Mouse (Mus musculus): Measurements from ENCODE around the gene Pde9a. TPM values are rescaled to one million over a fixed set of nuclear protein-coding genes. Genes with fewer than 3 reads are reported as not detected.

Pde9a gene
- polyA plus RNA-seq, 1 experiment = not detected

DNA sequence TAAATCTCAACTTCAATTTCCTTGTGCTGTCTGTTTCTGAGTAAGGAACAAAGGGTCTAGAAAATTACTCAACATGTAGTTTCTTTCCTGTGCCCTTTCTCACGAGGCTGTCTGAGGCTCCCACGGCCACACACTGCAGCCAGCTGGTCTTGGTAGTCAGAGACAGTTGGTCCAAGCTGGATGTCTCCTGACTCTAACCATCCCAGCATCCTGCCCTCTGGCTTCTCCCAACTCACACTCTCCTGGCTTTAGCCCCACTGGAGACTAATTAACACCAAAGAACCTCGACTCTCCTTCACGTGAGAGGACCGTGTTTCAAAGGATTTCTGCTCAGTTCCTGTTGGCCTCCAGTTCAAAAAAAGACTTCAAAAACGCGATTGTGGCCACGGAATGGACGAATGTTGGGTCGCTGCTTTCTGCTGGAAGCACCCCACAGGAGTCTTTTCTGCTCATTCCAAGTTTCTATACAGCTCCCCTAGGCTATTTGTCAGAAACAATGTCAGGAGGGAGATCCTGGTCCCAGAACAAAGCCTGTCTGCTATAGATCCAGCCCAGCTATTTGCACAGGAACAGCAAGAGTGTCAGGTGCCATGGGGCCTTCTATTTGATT, 23.8 kb downstream of the Pde9a start:
- no peak for TF ChIP-seq CTCF (IDR thresholded peaks at IDR 0.05; ENCODE audit: low read depth, low read length)
- no peak for TF ChIP-seq POLR2A (IDR thresholded peaks at IDR 0.05; ENCODE audit: borderline replicate concordance, low read depth, low read length)
- Histone ChIP-seq H3K27ac (ENCODE audit: insufficient read depth, low read depth, low read length) (no peak overlapping the region), H3K4me1 (ENCODE audit: control insufficient read depth, insufficient read depth, low read length) (no peaks in the 10 kb centered on the region), H3K4me3 (ENCODE audit: insufficient read depth, low read length) (no peak overlapping the region)

DNA sequence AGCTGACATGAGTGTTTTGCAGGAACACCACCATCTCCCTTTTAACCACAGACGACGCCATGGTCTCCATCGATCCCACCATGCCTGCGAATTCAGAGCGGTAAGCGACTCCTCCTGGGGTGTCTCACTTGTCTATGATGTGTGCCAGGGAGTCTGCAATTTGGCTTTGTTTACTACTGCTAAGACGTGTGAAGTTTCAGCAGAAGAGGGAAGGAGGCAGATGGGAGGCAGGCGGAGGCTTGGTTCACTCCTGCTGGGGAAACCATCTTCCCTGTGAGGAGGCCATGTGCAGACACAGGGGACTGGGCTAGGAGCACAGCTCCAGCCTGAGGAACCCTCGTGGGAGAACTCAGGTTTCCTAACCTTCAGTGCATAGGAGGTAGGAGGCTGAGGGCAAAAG, 29.2 kb downstream of the Pde9a start:
- no peak overlapping the region for H3K27ac ChIP-seq (ENCODE audit: insufficient read depth, low read depth, low read length)
- TF ChIP-seq CTCF (IDR thresholded peaks at IDR 0.05; ENCODE audit: low read depth, low read length) = no peak
- H3K4me1 ChIP-seq (ENCODE audit: control insufficient read depth, insufficient read depth, low read length) = no peaks in the 10 kb centered on the region
- no peak overlapping the region for H3K4me3 ChIP-seq (ENCODE audit: insufficient read depth, low read length)

DNA sequence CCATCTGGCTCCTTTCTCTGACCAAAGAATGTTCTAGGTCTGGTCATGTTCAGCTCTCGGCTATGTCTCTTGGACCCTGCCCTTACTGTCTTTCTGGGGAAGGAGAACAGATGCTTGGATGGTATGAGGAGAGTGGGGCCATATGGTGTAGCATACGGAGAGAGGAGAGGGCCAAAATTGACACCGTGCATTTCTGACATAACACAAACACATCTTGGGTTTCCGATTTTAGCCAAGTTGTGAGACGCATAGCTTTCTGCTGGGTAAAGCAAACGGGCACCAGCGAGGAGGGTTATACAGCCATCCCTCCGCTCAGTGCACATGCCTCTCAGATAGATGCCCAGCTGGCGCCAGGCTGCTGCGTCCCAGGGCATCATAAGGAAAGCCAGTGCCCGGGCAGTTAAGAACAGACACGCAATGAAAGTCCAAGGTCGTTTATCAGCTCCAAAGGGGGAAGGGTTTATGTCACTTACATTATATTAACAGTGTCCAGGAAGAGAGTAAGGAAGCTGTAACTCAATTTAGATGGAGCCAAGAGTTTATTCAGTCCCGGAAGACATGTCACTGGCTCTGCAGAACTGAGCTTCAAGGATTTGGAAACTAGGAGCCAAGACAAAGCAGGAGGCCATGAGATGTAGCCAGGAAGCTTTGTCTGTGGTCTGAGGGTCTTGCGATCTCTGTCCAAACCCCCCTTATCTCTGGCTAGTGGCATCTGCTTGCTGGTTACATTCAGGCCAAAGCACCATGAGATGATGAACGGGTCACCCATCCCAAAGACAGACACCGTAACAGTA, 33.0 kb downstream of the Pde9a start:
- TF ChIP-seq CTCF (IDR thresholded peaks at IDR 0.05; ENCODE audit: low read depth, low read length) = no peak
- no peak for TF ChIP-seq POLR2A (IDR thresholded peaks at IDR 0.05; ENCODE audit: borderline replicate concordance, low read depth, low read length)
- Histone ChIP-seq H3K4me1 (ENCODE audit: control insufficient read depth, insufficient read depth, low read length) (no peaks in the 10 kb centered on the region), H3K4me3 (ENCODE audit: insufficient read depth, low read length) (no peak overlapping the region), H3K27ac (ENCODE audit: insufficient read depth, low read depth, low read length) (no peak overlapping the region)

DNA sequence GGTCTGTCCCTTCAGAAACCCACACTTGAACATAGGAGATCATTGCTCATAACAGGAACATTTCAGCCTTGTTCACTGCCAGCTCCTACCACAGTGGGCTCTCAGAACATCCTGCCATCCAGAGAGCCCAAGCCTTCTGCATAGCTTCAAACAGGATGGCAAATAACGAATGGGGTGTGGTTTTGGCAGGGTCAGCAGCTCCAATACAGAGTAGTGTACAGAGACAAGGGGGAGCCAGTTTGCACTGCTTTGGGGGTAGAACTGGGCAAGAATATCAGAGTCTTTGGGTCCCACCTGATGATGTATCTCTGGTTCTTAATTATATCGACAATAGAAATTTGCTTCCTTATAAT, 33.6 kb downstream of the Pde9a start:
- H3K4me3 ChIP-seq (ENCODE audit: insufficient read depth, low read length) = no peak overlapping the region

DNA sequence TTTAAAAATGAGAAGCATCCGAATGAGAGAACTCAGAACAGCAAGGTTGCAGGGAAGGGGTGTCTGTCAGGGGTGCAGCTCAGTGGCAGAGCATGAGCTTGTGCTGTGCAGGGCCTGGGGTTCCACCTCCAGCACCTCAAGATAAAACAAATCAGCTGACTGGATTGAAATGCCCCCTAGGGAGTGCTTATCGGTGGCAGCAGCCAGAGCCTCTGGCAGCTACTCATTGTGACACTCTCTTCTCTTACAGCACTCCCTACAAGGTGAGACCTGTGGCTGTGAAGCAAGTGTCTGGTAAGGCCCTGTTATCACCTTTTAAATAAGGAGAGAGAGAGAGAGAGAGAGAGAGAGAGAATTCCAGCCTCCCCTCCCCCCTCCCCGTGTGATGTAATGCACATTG, 34.0 kb downstream of the Pde9a start:
- Histone ChIP-seq H3K27ac (ENCODE audit: insufficient read depth, low read depth, low read length) (no peak overlapping the region), H3K4me3 (ENCODE audit: insufficient read depth, low read length) (no peak overlapping the region), H3K4me1 (ENCODE audit: control insufficient read depth, insufficient read depth, low read length) (no peaks in the 10 kb centered on the region)
- TF ChIP-seq CTCF (IDR thresholded peaks at IDR 0.05; ENCODE audit: low read depth, low read length) (no peak), POLR2A (IDR thresholded peaks at IDR 0.05; ENCODE audit: borderline replicate concordance, low read depth, low read length) (no peak)

More for the DNA sequence above, 33.6 kb downstream of the Pde9a start:
- Histone ChIP-seq H3K4me1 (ENCODE audit: control insufficient read depth, insufficient read depth, low read length) (no peaks in the 10 kb centered on the region), H3K27ac (ENCODE audit: insufficient read depth, low read depth, low read length) (no peak overlapping the region)
- no peak for TF ChIP-seq CTCF (IDR thresholded peaks at IDR 0.05; ENCODE audit: low read depth, low read length)
- no peak for TF ChIP-seq POLR2A (IDR thresholded peaks at IDR 0.05; ENCODE audit: borderline replicate concordance, low read depth, low read length)

DNA sequence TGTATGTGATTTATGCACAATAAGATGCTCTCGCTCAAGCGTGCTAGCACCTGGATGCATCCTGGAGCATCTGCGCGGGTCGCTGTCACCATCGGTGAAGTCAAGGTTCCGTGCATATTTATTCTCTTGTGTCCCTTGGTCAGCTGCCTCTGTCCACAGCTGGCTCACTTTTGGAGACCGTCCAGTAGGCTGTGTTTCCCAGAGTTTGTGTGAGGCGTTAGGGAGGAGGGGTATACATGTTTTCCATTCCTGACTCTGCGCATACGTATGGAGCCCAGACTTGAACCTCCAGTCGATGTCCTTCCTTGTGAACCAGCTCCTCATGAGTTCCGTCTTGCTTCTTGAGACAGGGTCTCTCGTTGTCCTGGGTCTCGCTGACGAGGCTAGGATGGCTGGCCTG, 34.6 kb downstream of the Pde9a start:
- no peak overlapping the region for H3K4me3 ChIP-seq (ENCODE audit: insufficient read depth, low read length)
- no peak for TF ChIP-seq CTCF (IDR thresholded peaks at IDR 0.05; ENCODE audit: low read depth, low read length)
- no peak for TF ChIP-seq POLR2A (IDR thresholded peaks at IDR 0.05; ENCODE audit: borderline replicate concordance, low read depth, low read length)
- no peaks in the 10 kb centered on the region for H3K4me1 ChIP-seq (ENCODE audit: control insufficient read depth, insufficient read depth, low read length)
- no peak overlapping the region for H3K27ac ChIP-seq (ENCODE audit: insufficient read depth, low read depth, low read length)

DNA sequence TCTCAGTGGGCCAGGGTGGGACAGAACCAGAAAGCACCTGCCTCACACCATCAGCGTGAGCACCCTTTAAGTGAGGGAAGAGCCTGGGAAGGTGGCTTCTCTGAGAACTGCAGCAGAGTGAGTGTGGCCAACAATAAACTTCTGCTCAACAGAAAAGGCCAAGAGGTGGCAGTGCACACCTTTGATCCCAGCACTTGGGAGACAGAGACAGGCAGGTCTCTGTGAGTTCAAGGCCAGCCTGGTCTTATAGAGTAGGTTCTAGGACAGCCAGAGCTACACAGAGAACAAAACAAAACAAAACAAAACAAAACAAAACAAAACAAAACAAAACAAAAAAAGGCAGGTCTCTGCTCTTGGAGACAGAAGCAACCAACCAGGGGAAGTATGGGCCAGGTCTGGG, 36.4 kb downstream of the Pde9a start:
- Histone ChIP-seq H3K4me3 (ENCODE audit: insufficient read depth, low read length) (no peak overlapping the region), H3K4me1 (ENCODE audit: control insufficient read depth, insufficient read depth, low read length) (no peaks in the 10 kb centered on the region), H3K27ac (ENCODE audit: insufficient read depth, low read depth, low read length) (no peak overlapping the region)
- TF ChIP-seq POLR2A (IDR thresholded peaks at IDR 0.05; ENCODE audit: borderline replicate concordance, low read depth, low read length) = no peak
- no peak for TF ChIP-seq CTCF (IDR thresholded peaks at IDR 0.05; ENCODE audit: low read depth, low read length)

DNA sequence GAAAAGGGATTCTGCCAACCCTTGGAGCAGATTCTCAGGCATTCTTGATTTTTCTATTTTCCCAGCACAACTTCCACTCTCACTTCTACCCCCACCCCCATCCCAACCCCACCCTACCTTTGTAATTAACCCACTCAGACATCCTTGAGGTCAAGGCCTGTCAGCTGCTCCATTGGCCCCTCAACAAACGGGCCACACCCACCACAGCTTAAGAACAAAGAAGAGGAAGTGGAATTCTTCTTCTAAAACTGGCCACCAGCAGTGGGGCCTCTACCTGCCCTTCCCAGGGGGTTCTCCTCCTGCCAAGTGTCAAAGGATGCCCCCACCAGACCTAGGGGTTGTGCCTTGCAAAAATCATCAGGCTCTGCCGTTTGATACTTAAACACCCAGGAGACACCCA, 37.0 kb downstream of the Pde9a start:
- no peak for TF ChIP-seq CTCF (IDR thresholded peaks at IDR 0.05; ENCODE audit: low read depth, low read length)
- no peak for TF ChIP-seq POLR2A (IDR thresholded peaks at IDR 0.05; ENCODE audit: borderline replicate concordance, low read depth, low read length)
- Histone ChIP-seq H3K4me1 (ENCODE audit: control insufficient read depth, insufficient read depth, low read length) (no peaks in the 10 kb centered on the region), H3K27ac (ENCODE audit: insufficient read depth, low read depth, low read length) (no peak overlapping the region), H3K4me3 (ENCODE audit: insufficient read depth, low read length) (no peak overlapping the region)

DNA sequence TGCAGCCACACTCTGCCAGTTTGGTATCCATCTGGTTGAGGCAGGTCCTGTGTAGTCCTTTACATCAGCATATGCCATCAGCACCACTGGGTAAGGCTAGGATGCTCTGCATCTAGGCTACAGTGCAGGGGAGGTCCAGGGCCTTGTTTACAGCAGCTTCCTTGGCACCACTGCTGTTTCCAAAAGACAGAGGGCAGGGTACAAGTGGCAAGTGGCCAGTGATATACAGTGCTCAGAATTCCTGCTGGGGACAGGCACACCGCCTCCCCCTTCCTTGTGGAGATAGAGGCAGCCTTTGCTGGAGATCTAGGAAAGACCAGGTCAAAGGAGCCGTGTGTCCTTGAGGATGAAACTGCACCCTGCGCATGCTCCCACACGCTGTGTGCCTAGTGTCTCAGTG, 38.3 kb downstream of the Pde9a start:
- no peaks in the 10 kb centered on the region for H3K4me1 ChIP-seq (ENCODE audit: control insufficient read depth, insufficient read depth, low read length)
- H3K27ac ChIP-seq (ENCODE audit: insufficient read depth, low read depth, low read length) = no peak overlapping the region
- H3K4me3 ChIP-seq (ENCODE audit: insufficient read depth, low read length) = no peak overlapping the region
- TF ChIP-seq POLR2A (IDR thresholded peaks at IDR 0.05; ENCODE audit: borderline replicate concordance, low read depth, low read length) (no peak), CTCF (IDR thresholded peaks at IDR 0.05; ENCODE audit: low read depth, low read length) (no peak)

DNA sequence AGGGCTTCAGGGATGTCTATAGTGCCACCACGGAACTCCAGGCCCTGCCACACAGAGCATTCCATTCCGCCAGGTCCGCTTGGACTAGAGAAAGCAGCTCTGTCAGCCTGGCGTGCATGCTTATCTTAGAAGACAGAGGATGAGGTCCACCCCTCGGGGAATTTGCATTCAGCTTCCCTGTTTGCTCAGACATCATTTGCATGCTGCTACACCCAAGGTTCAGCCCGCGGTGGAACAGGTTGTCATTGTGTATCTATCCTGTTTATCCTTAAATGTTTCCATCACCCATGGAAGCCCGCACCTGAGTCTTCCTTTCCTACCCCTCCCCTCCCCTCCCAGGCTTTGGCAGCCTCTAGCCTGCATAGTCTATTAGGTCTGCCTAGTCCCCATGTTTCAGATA, 38.8 kb downstream of the Pde9a start:
- no peak overlapping the region for H3K27ac ChIP-seq (ENCODE audit: insufficient read depth, low read depth, low read length)
- H3K4me1 ChIP-seq (ENCODE audit: control insufficient read depth, insufficient read depth, low read length) = no peaks in the 10 kb centered on the region
- no peak for TF ChIP-seq CTCF (IDR thresholded peaks at IDR 0.05; ENCODE audit: low read depth, low read length)
- no peak for TF ChIP-seq POLR2A (IDR thresholded peaks at IDR 0.05; ENCODE audit: borderline replicate concordance, low read depth, low read length)
- no peak overlapping the region for H3K4me3 ChIP-seq (ENCODE audit: insufficient read depth, low read length)

Measured in bone marrow macrophage, adult 2 months (primary cell).